Mouse (Mus musculus) cortical plate, adult 2 months (tissue): ENCODE measurements around the gene Fbxw11.

ENCODE experiments used
- CTCF ChIP-seq: fragments of 200-500 bp; IDR thresholded peaks from 2 replicates; pipeline ENCODE4 v1.5.1; 2011; ENCODE audit warnings: mild to moderate bottlenecking, control low read depth, low read length; ENCODE audit not compliant: insufficient read depth; ENCODE audit errors: extremely low read depth
- POLR2A ChIP-seq: fragments of 200-500 bp; IDR thresholded peaks from 2 replicates; pipeline ENCODE4 v1.6.1; 2011; ENCODE audit warnings: mild to moderate bottlenecking, low read length, control low read depth; ENCODE audit not compliant: insufficient read depth; ENCODE audit errors: extremely low read depth

DNA sequence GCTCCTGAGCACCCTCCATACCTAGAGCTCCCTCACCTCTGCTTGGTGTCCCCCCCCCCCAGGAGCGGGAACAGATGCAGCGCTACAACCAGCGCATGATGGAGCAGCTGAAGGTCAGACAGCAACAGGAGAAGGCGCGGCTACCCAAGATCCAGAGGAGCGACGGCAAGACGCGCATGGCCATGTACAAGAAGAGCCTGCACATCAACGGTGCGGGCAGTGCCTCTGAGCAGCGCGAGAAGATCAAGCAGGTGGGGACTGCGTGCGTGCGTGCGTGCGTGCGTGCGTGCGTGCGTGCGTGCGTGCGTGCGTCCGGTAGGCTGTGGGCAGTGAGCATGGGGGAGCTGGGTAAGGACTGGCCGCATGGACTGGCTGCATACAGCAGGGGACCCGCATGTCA lies 28.1 kb upstream of the Fbxw11 start:
- TF ChIP-seq CTCF (no peak), POLR2A (no peak)
